Mouse (Mus musculus) midbrain, embryonic 14.5 days (tissue): ENCODE results near the gene Gramd2. TPM values are rescaled to one million over a fixed set of nuclear protein-coding genes. Genes with fewer than 3 reads are reported as not detected.

Source experiments
- ATAC-seq: fragments of 200-750 bp; cut with Nextera tagmentation; 2 replicates; pipeline ENCODE4 v1.8.0; 2017; ENCODE audit warnings: moderate number of reproducible peaks, moderate library complexity; ENCODE audit not compliant: low FRiP score, low TSS enrichment
- DNase-seq: peaks from one replicate; pipeline ENCODE4 v3.0.0-alpha.2; 2015
- H3K27ac ChIP-seq: fragments of 300-500 bp; sonication (generic); replicated peaks from 2 replicates; pipeline ENCODE4 v1.5.1; 2014; ENCODE audit warnings: mild to moderate bottlenecking, low read depth, low read length, moderate library complexity
- H3K27me3 ChIP-seq: fragments of 300-500 bp; sonication (generic); 2 replicates; pipeline ENCODE4 v1.6.1; 2014; ENCODE audit warnings: low read length, control low read depth, mixed read lengths; ENCODE audit not compliant: control insufficient read depth, insufficient read depth
- H3K36me3 ChIP-seq: fragments of 300-500 bp; sonication (generic); 2 replicates; pipeline ENCODE4 v1.6.1; 2014; ENCODE audit warnings: low read length, control low read depth; ENCODE audit not compliant: control insufficient read depth, insufficient read depth
- H3K4me1 ChIP-seq: fragments of 300-500 bp; sonication (generic); 2 replicates; pipeline ENCODE4 v1.6.1; 2014; ENCODE audit warnings: mild to moderate bottlenecking, antibody characterized with exemption, low read length, control low read depth; ENCODE audit not compliant: control insufficient read depth, insufficient read depth
- H3K4me2 ChIP-seq: fragments of 300-500 bp; sonication (generic); 2 replicates; pipeline ENCODE4 v1.6.1; 2014; ENCODE audit warnings: mild to moderate bottlenecking, low read length, moderate library complexity
- H3K4me3 ChIP-seq: fragments of 300-500 bp; sonication (generic); replicated peaks from 2 replicates; pipeline ENCODE4 v1.5.1; 2014; ENCODE audit warnings: low read depth, low read length
- H3K9ac ChIP-seq: fragments of 300-500 bp; sonication (generic); replicated peaks from 2 replicates; pipeline ENCODE4 v1.6.1; 2014; ENCODE audit warnings: mild to moderate bottlenecking, low read length, moderate library complexity
- H3K9me3 ChIP-seq: fragments of 300-500 bp; sonication (generic); 2 replicates; pipeline ENCODE4 v1.6.1; 2016; ENCODE audit warnings: low read length, control low read depth, mixed read lengths; ENCODE audit not compliant: control insufficient read depth
- WGBS: fragments of 180-500 bp; shearing (Covaris S2); extraction: QIAGEN DNeasy Blood & Tissue Kit; methylation state at CpG from one replicate; pipeline ENCODE4 v1.1.7; 2014; 5-methylcytosine and 5-hydroxymethylcytosine counted together
- polyA plus RNA-seq: library from polyadenylated mRNA; unstranded; fragments of >200 nt; fragmentation: Nextera tagmentation; extraction: Ambion mirVana; gene quantifications from 2 replicates; pipeline ENCODE4 v1.2.1, GENCODE M21; 2014

The Gramd2 gene
- polyA plus RNA-seq, 1 experiment from 2014 or later: 2.8 TPM

DNA sequence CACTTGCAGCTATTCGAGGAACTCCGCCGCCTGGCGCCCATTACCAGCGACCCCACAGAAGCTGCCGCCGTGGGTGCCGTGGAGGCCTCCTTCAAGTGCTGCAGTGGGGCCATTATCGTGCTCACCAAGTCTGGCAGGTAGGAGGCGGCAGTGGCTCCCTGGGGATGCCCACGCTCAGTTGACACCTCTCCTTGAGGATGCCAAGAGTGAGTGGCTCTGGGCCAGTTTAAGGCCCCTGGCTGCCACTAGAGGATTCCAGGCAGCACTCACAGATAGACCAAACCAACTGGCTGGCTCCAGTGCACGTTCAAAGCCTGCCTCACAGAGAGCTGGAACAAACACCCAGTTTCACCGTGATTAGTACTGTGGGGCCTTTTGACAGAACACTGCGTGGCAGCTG is 4.3 kb upstream of the Gramd2 start:
- ATAC-seq (no peak), DNase-seq (no peak)
- no peak overlapping the region for H3K4me2 ChIP-seq
- peaks cover 90% of the 10 kb centered on the region for H3K36me3 ChIP-seq
- H3K9me3 ChIP-seq: no peaks in the 10 kb centered on the region
- no peak overlapping the region for H3K4me3 ChIP-seq
- H3K27me3 ChIP-seq: peaks cover 5% of the 10 kb centered on the region; the same call in 1 of the 2 replicates
- no peak overlapping the region for H3K9ac ChIP-seq
- peaks cover 8% of the 10 kb centered on the region; the same call in 1 of the 2 replicates for H3K4me1 ChIP-seq
- 89% methylated on average over 14 of the region's 14 CpGs for WGBS
- 0 out of 2 replicates have a peak overlapping the region, but pooled peaks have one; percentile 32 for H3K27ac ChIP-seq

DNA sequence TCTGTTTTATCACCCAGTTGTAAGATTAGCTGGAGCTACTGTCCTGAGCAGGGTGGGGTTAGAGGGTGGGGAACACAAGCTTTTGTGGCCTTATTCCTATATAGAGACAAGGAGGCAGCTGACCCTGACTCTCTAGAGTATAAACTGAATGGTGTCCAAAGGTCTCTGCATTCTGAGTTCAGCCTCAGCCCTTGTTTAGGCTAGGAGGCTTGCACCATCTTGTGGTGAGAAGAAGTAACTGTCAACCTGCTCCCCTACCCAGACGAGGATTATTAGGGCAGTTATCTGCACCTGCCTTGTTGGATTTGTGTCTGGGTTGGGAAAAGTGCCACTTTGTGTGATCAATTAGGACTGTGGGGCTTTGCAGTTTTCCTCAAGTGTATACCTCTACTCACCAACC is 1.6 kb upstream of the Gramd2 start:
- DNase-seq (peak; percentile 71), ATAC-seq (no peak)
- peaks cover 63% of the 10 kb centered on the region for H3K36me3 ChIP-seq
- H3K27me3 ChIP-seq: peaks cover 16% of the 10 kb centered on the region; the same call in 1 of the 2 replicates
- no peak overlapping the region for H3K4me3 ChIP-seq
- 14% methylated on average over 1 of the region's 1 CpGs for WGBS
- peaks cover 10% of the 10 kb centered on the region; the same call in 1 of the 2 replicates for H3K4me1 ChIP-seq
- H3K9ac ChIP-seq: no peak overlapping the region
- H3K27ac ChIP-seq: no peak overlapping the region
- no peaks in the 10 kb centered on the region for H3K9me3 ChIP-seq
- no peak overlapping the region for H3K4me2 ChIP-seq

DNA sequence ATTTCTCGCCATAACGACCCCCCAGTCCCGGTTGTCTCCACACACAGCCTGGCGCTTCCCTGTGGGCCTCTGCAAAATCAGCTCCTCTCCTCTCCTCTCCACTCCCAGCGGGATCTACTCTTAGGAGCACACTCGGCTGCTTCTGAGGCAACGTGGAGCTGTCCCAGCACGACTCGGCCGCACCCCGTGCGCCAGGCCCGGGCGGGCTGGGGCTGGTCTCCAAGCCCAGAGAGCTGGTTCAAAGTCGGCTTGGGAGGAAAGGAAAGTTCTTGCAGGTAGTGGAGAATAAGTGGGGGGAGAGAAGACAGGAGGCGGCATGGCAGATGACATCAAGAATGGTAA is 561 bp downstream of the Gramd2 start:
- no peaks in the 10 kb centered on the region for H3K9me3 ChIP-seq
- peak overlapping the region; percentile 60 for H3K9ac ChIP-seq
- peaks cover 16% of the 10 kb centered on the region; the same call in 1 of the 2 replicates for H3K27me3 ChIP-seq
- H3K4me2 ChIP-seq: peak overlapping the region; percentile 82
- DNase-seq (no peak), ATAC-seq (peak; percentile 12; the same call in 1 of the 2 replicates)
- 12% methylated on average over 16 of the region's 16 CpGs for WGBS
- peaks cover 10% of the 10 kb centered on the region; the same call in 1 of the 2 replicates for H3K4me1 ChIP-seq
- peak overlapping the region; percentile 49 for H3K4me3 ChIP-seq
- H3K36me3 ChIP-seq: peaks cover 41% of the 10 kb centered on the region
- H3K27ac ChIP-seq: no peak overlapping the region

DNA sequence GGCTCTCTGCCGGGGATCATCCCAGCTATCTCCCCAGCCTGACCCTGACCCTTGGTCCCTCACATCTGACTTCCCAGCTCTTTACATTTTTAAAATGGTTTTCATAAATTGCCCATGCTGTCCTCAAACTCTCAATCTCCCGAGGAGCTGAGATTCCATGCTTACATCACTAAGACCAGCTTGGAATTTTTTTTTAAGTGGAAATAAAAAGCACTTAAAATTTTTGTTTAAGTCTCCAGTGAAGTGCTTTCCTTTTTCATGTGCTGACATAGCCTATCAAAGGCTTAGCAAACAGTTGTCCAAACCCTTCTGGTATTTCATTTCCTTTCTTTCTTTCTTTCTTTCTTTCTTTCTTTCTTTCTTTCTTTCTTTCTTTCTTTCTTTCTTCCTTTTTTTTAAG is 4.1 kb downstream of the Gramd2 start:
- no peak overlapping the region for H3K4me3 ChIP-seq
- H3K9me3 ChIP-seq: no peaks in the 10 kb centered on the region
- 82% methylated on average over 2 of the region's 2 CpGs for WGBS
- no peak overlapping the region for H3K9ac ChIP-seq
- H3K4me2 ChIP-seq: no peak overlapping the region
- no peak overlapping the region for H3K27ac ChIP-seq
- ATAC-seq (no peak), DNase-seq (no peak)
- H3K27me3 ChIP-seq: peaks cover 16% of the 10 kb centered on the region; the same call in 1 of the 2 replicates
- peaks cover 9% of the 10 kb centered on the region for H3K36me3 ChIP-seq
- H3K4me1 ChIP-seq: peaks cover 10% of the 10 kb centered on the region; the same call in 1 of the 2 replicates

DNA sequence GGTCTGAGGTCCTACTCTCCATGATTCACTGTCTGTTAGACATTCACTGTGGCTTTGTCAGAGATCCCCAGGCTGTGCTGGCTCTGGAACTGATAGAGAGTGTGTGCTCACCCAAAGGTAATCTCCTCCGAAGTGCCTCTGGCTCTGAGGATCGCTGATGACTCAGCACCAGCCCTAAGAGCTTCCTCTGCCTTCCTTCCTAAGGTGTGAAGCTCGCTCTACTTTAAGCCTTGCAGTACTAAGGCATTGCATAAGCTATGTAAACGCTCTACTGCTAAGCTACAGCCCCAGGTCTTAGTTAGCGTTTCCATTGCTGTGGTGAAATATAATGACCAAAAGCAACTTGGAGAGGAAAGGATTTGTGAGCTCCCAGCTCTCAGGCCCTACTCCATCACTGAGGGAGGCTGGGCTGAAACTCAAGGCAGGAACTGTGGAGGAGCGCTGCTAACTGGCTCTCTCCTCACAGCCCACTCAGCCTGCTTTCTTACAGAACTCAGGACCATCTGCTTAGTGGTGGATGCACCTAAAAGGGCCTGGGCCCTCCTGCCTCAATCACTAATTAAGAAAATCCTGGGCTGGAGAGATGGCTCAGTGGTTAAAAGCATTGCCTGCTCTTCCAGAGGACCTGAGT is 7.6 kb downstream of the Gramd2 start:
- no peak for DNase-seq
- Histone ChIP-seq H3K27ac (no peak overlapping the region), H3K4me1 (peaks cover 7% of the 10 kb centered on the region), H3K27me3 (no peaks in the 10 kb centered on the region), H3K36me3 (no peaks in the 10 kb centered on the region), H3K9me3 (no peaks in the 10 kb centered on the region), H3K4me3 (no peak overlapping the region), H3K9ac (no peak overlapping the region), H3K4me2 (no peak overlapping the region)
- 43% methylated on average over 6 of the region's 6 CpGs for WGBS
- ATAC-seq: no peak

DNA sequence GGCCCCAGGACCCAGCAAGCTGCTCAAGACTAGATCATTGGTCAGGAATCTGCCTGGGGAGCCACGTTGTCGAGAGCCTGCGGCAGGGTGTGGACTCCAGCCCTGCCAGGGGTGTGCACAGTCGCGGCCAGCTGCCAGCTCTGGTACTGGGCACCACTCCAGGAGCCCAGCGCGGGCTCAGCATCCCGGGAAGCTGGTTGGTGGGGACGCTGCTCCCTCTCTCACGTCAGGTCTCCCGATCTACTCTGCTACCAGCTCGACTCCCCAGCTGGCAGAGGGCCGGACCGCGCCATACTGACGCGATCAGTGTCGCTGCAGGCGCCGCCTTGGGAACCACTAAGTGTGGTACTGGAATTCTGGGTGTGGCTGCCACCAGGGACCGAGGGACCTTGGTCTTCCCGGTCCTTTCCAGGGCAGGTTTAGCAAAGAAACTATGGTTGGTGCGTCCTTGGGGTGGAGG is 11.7 kb downstream of the Gramd2 start:
- ATAC-seq (peak; percentile 71; the same call in 1 of the 2 replicates), DNase-seq (peak; percentile 79)
- H3K9ac ChIP-seq: peak overlapping the region; percentile 40; the same call in 1 of the 2 replicates
- H3K27ac ChIP-seq: no peak overlapping the region
- H3K4me2 ChIP-seq: peak overlapping the region; percentile 52
- H3K36me3 ChIP-seq: no peaks in the 10 kb centered on the region
- 3% methylated on average over 23 of the region's 23 CpGs for WGBS
- H3K27me3 ChIP-seq: no peaks in the 10 kb centered on the region
- peaks cover 7% of the 10 kb centered on the region for H3K4me1 ChIP-seq
- no peaks in the 10 kb centered on the region for H3K9me3 ChIP-seq
- peak overlapping the region; percentile 24 for H3K4me3 ChIP-seq

DNA sequence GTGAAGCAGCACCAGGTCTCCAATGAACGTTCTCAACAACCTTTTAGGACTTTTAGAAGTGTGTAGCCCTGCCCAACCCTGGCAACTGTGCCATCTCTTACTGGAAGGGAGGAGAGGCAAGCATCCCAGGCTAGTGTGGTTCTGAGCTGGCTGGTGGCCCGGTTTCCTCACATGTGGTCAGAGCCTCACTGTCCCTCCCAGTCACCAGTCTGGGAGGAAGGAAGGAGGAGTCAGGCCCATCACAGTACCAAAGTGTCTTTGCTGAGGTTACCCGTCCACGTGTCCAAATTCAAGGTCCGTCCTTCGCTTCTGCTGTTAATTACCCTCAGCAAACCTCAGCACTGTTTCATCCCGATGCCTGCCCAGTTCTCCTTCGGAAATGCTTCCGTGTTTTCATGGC is 12.2 kb downstream of the Gramd2 start:
- DNase-seq: peak; percentile 38
- H3K27ac ChIP-seq: no peak overlapping the region

DNA sequence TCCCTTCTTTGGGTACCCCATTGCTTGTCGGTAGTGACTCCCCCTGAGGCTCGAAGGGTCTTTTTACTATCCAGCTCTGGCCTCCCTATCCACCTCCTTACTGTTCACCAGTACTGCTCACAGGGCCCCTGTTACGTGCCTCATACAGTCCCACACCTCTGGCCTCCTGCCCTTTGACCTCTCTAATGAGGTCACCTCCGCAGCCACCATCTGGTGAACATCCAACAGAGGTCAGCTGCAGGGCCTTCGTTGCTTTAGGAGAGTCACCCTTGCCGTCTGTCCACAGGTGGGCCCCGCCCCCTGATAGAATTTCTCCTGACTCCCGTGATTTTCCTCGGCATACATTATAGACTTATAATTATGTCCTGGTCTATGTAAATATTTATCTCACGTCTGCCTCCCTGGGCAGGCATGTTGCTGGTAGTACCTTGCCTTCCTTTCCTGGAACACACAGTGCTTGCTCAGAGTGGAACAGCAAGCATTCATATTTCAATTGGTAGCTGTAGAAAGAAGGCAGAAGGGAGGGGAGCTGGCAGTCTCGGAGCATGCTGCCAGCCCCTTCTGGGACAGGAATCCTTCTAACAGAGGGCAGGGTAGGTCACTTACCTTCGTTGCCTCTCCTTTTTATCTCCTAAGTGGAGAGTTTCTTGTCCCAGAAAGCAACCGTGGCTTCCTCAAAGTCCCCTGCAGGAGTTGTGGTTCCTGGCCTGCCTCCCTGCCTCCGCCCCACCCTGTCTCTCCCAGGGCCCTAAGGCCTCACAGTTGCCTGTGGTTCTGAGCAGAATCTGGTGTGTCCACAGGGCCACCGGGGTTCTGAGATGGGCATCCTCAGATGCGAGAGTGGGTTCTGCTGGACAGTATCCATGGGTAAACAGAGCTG is 14.9 kb downstream of the Gramd2 start:
- no peaks in the 10 kb centered on the region for H3K36me3 ChIP-seq
- 68% methylated on average over 16 of the region's 16 CpGs for WGBS
- H3K9ac ChIP-seq: no peak overlapping the region
- no peak for ATAC-seq
- no peaks in the 10 kb centered on the region for H3K9me3 ChIP-seq
- H3K4me1 ChIP-seq: peaks cover 7% of the 10 kb centered on the region
- no peak overlapping the region for H3K4me3 ChIP-seq
- no peak overlapping the region for H3K4me2 ChIP-seq
- H3K27me3 ChIP-seq: no peaks in the 10 kb centered on the region
- no peak for DNase-seq
- H3K27ac ChIP-seq: no peak overlapping the region

More for the DNA sequence above, 12.2 kb downstream of the Gramd2 start:
- 41% methylated on average over 9 of the region's 9 CpGs for whole genome bisulfite sequencing
- H3K27me3 ChIP-seq: no peaks in the 10 kb centered on the region
- no peaks in the 10 kb centered on the region for H3K36me3 ChIP-seq
- H3K4me2 ChIP-seq: peak overlapping the region; percentile 52
- H3K9ac ChIP-seq: peak overlapping the region; percentile 40; the same call in 1 of the 2 replicates
- peak; percentile 20; the same call in 1 of the 2 replicates for ATAC-seq
- H3K4me3 ChIP-seq: peak overlapping the region; percentile 24; the same call in 1 of the 2 replicates
- H3K9me3 ChIP-seq: no peaks in the 10 kb centered on the region
- H3K4me1 ChIP-seq: peaks cover 7% of the 10 kb centered on the region
